19 mouse cellular contexts compared by ENCODE assay signal in genomic region chr6:4557086-4557485, GRCm38 (mm10). TPM values are rescaled to one million over a fixed set of nuclear protein-coding genes. Genes with fewer than 3 reads are reported as not detected.
DNase-seq lines count a peak whose midpoint lies in the region; ATAC-seq lines count a peak whose summit lies in the region.
"Had no signal": no experiment of that assay in that cellular context is flagged by ENCODE, and none has a peak within 500 bp of the region (broad histone marks: within the 10 kb centered on the region; RNA-seq: fewer than 3 reads in every experiment).

No protein-coding gene starts in this region.

- H3K27me3 ChIP-seq in limb, embryonic 13.5 days, result no peaks in the 10 kb centered on the region
- H3K27me3 ChIP-seq: forebrain, embryonic 13.5 days had no signal

- ATAC-seq in limb, embryonic 13.5 days (ENCODE audit: low FRiP score, low read depth), result no peak
- ATAC-seq: CD4-positive, CD25-positive, alpha-beta regulatory T cell, adult 4 months; hindbrain, postnatal 0 days had no signal

- H3K4me1 ChIP-seq in limb, embryonic 13.5 days, result peaks cover 49% of the 10 kb centered on the region

- H3K9ac ChIP-seq in limb, embryonic 13.5 days, result no peak overlapping the region
- H3K9ac ChIP-seq: forebrain, embryonic 13.5 days; forebrain, postnatal 0 days; hindbrain, embryonic 13.5 days had no signal

- no peak overlapping the region for H3K4me3 ChIP-seq in limb, embryonic 13.5 days
- H3K4me3 ChIP-seq: forebrain, embryonic 13.5 days; gastrocnemius, adult 2 months; hindbrain, embryonic 13.5 days had no signal

- H3K36me3 ChIP-seq in limb, embryonic 13.5 days, result no peaks in the 10 kb centered on the region
- H3K36me3 ChIP-seq: G1E; hindbrain, embryonic 13.5 days had no signal

- peak overlapping the region; percentile 15; the same call in 1 of the 2 replicates for H3K27ac ChIP-seq in limb, embryonic 13.5 days
- H3K27ac ChIP-seq: forebrain, embryonic 13.5 days; gastrocnemius, adult 2 months; hindbrain, embryonic 13.5 days; hindbrain, postnatal 0 days had no signal

- no peaks in the 10 kb centered on the region for H3K9me3 ChIP-seq in limb, embryonic 13.5 days
- H3K9me3 ChIP-seq: forebrain, embryonic 13.5 days; G1E; hindbrain, embryonic 13.5 days had no signal

- 12% methylated on average over 8 of the region's 8 CpGs for WGBS in limb, embryonic 13.5 days

- peak overlapping the region; percentile 51; the same call in 1 of the 2 replicates for H3K4me2 ChIP-seq in limb, embryonic 13.5 days (replicated peaks)
- H3K4me2 ChIP-seq: forebrain, embryonic 13.5 days; hindbrain, embryonic 13.5 days had no signal

- peak; percentile 56 for DNase-seq in embryo, embryonic 10 days (ENCODE audit: low spot score)
- DNase-seq in embryo, embryonic 9.5 days (ENCODE audit: extremely low spot score), result no peak
- peak; percentile 99 for DNase-seq in hindlimb bud, embryonic 11.5 days (ENCODE audit: extremely low spot score, low read depth, low spot score)
- DNase-seq in urinary bladder, adult 2 months (ENCODE audit: low spot score), result no peak
- DNase-seq in layer of hippocampus, postnatal 10 days (ENCODE audit: low spot score in 2 of 2), result no peak
- no peak for DNase-seq in cerebellum, adult 18-20 months
- DNase-seq: cerebellum, adult 11 months; cerebellum, adult 9-11 months; cerebellum, postnatal 36 days; gastrocnemius, postnatal 25 days; heart, adult 11 months had no signal

RNA-seq across cellular contexts. Expression of gene Casd1, which starts 43.6 kb away (rescaled TPM):
- polyA plus RNA-seq in limb, embryonic 13.5 days (2015; fragmentation: Nextera tagmentation; extraction: Ambion mirVana), result 38.6 and 40.3 TPM in 2 replicates
- 29.1 and 29.2 TPM in 2 replicates for polyA plus RNA-seq in urinary bladder, adult 2 months (2012; rRNA removed)
- 10 to 100 TPM; 48.5 to 57.9 TPM for total RNA-seq in layer of hippocampus, postnatal 10 days (2021)

RNA-seq across cellular contexts. Expression of gene Col1a2, which starts 52.5 kb away (rescaled TPM):
- 809 and 883 TPM in 2 replicates for polyA plus RNA-seq in limb, embryonic 13.5 days (2015; fragmentation: Nextera tagmentation; extraction: Ambion mirVana)
- polyA plus RNA-seq in urinary bladder, adult 2 months (2012; rRNA removed), result 1,014 and 1,293 TPM in 2 replicates
- 10 to 100 TPM; 54.7 to 57.1 TPM for total RNA-seq in layer of hippocampus, postnatal 10 days (2021)
- polyA plus RNA-seq: G1E had no signal

Comparison
In these comparisons a context has a peak if more than half of its experiments do, and no peak if none do; other contexts are left out.
1. DNase-seq: peak in embryo, embryonic 10 days (single experiment) and hindlimb bud, embryonic 11.5 days (single experiment); none in embryo, embryonic 9.5 days (single experiment), urinary bladder, adult 2 months (single experiment), layer of hippocampus, postnatal 10 days (0 of 2) and cerebellum, adult 18-20 months (0 of 2).